Mouse (Mus musculus) neural tube, embryonic 15.5 days (tissue): ENCODE results near the gene Zwint. TPM values are rescaled to one million over a fixed set of nuclear protein-coding genes. Genes with fewer than 3 reads are reported as not detected.

ENCODE experiments used
- ATAC-seq: fragments of 200-750 bp; cut with Nextera tagmentation; 2 replicates; pipeline ENCODE4 v1.8.0; 2017; ENCODE audit warnings: mild to moderate bottlenecking, moderate TSS enrichment, moderate library complexity; ENCODE audit not compliant: low FRiP score
- H3K27ac ChIP-seq: fragments of 300-500 bp; sonication (generic); replicated peaks from 2 replicates; pipeline ENCODE4 v1.5.1; 2015; ENCODE audit warnings: mild to moderate bottlenecking, inconsistent platforms
- H3K27me3 ChIP-seq: fragments of 300-500 bp; sonication (generic); replicated peaks from 2 replicates; pipeline ENCODE4 v1.6.1; 2015; ENCODE audit warnings: inconsistent platforms
- H3K36me3 ChIP-seq: fragments of 300-500 bp; sonication (generic); 2 replicates; pipeline ENCODE4 v1.6.1; 2015; ENCODE audit warnings: inconsistent platforms
- H3K4me1 ChIP-seq: fragments of 300-500 bp; sonication (generic); 2 replicates; pipeline ENCODE4 v1.6.1; 2015; ENCODE audit warnings: inconsistent platforms
- H3K4me2 ChIP-seq: fragments of 300-500 bp; sonication (generic); 2 replicates; pipeline ENCODE4 v1.6.1; 2015; ENCODE audit warnings: inconsistent platforms, mild to moderate bottlenecking, moderate library complexity
- H3K4me3 ChIP-seq: fragments of 300-500 bp; sonication (generic); replicated peaks from 2 replicates; pipeline ENCODE4 v1.5.1; 2015; ENCODE audit warnings: mild to moderate bottlenecking, inconsistent platforms
- H3K9ac ChIP-seq: fragments of 300-500 bp; sonication (generic); replicated peaks from 2 replicates; pipeline ENCODE4 v1.6.1; 2015; ENCODE audit warnings: mild to moderate bottlenecking, inconsistent platforms
- H3K9me3 ChIP-seq: fragments of 300-500 bp; sonication (generic); replicated peaks from 2 replicates; pipeline ENCODE4 v1.6.1; 2016; ENCODE audit warnings: inconsistent platforms
- WGBS: fragments of 180-500 bp; shearing (Covaris S2); methylation state at CpG from one replicate; pipeline ENCODE4 v1.1.7; 2015; ENCODE audit warnings: mixed read lengths; 5-methylcytosine and 5-hydroxymethylcytosine counted together
- polyA plus RNA-seq: library from polyadenylated mRNA; unstranded; fragments of >200 nt; fragmentation: Nextera tagmentation; extraction: Ambion mirVana; gene quantifications from 2 replicates; pipeline ENCODE4 v1.2.1, GENCODE M21; 2015

Gene Zwint
- polyA plus RNA-seq, 1 experiment from 2014 or later, result 865 TPM

- Histone ChIP-seq H3K4me2 (no peak overlapping the region), H3K27me3 (no peaks in the 10 kb centered on the region), H3K9ac (no peak overlapping the region), H3K4me3 (no peak overlapping the region), H3K36me3 (peaks cover 43% of the 10 kb centered on the region), H3K9me3 (no peaks in the 10 kb centered on the region), H3K4me1 (no peaks in the 10 kb centered on the region), H3K27ac (no peak overlapping the region)
- WGBS, result 84% methylated on average over 1 of the region's 1 CpGs
- no peak for ATAC-seq
Measured at GRCm38 (mm10) chr10:72669086-72669485, 14.4 kb downstream of the Zwint start.

GRCm38 (mm10) chr10:72675971-72676370 lies 21.3 kb downstream of the Zwint start:
- no peak overlapping the region for H3K4me2 ChIP-seq
- no peak overlapping the region for H3K27ac ChIP-seq
- no peaks in the 10 kb centered on the region for H3K4me1 ChIP-seq
- H3K9ac ChIP-seq, result no peak overlapping the region
- H3K4me3 ChIP-seq, result no peak overlapping the region
- ATAC-seq, result no peak
- 0 out of 2 replicates have a peak, but pooled peaks cover 2% of the 10 kb centered on the region for H3K9me3 ChIP-seq
- H3K36me3 ChIP-seq, result peaks cover 14% of the 10 kb centered on the region
- whole genome bisulfite sequencing, result 95% methylated on average over 6 of the region's 6 CpGs
- H3K27me3 ChIP-seq, result no peaks in the 10 kb centered on the region

GRCm38 (mm10) chr10:72676550-72676949 lies 21.9 kb downstream of the Zwint start:
- ATAC-seq, result no peak
- Histone ChIP-seq H3K36me3 (peaks cover 14% of the 10 kb centered on the region), H3K27ac (no peak overlapping the region), H3K9me3 (0 out of 2 replicates have a peak, but pooled peaks cover 2% of the 10 kb centered on the region), H3K4me1 (no peaks in the 10 kb centered on the region), H3K4me2 (no peak overlapping the region), H3K4me3 (no peak overlapping the region), H3K27me3 (no peaks in the 10 kb centered on the region), H3K9ac (no peak overlapping the region)
- WGBS, result 91% methylated on average over 1 of the region's 1 CpGs

GRCm38 (mm10) chr10:72679086-72679485 lies 24.4 kb downstream of the Zwint start:
- Histone ChIP-seq H3K4me3 (no peak overlapping the region), H3K36me3 (peaks cover 6% of the 10 kb centered on the region), H3K9ac (no peak overlapping the region), H3K4me2 (no peak overlapping the region), H3K4me1 (no peaks in the 10 kb centered on the region), H3K9me3 (0 out of 2 replicates have a peak, but pooled peaks cover 2% of the 10 kb centered on the region), H3K27me3 (no peaks in the 10 kb centered on the region), H3K27ac (no peak overlapping the region)
- WGBS, result 92% methylated on average over 4 of the region's 4 CpGs
- ATAC-seq, result no peak

- H3K9me3 ChIP-seq, result no peaks in the 10 kb centered on the region
- no peak for ATAC-seq
- no peak overlapping the region for H3K27ac ChIP-seq
- H3K4me2 ChIP-seq, result no peak overlapping the region
- H3K9ac ChIP-seq, result no peak overlapping the region
- 86% methylated on average over 5 of the region's 5 CpGs for WGBS
- no peaks in the 10 kb centered on the region for H3K27me3 ChIP-seq
- H3K4me1 ChIP-seq, result no peaks in the 10 kb centered on the region
- no peaks in the 10 kb centered on the region for H3K36me3 ChIP-seq
- H3K4me3 ChIP-seq, result no peak overlapping the region
Measured at GRCm38 (mm10) chr10:72701092-72701491, 46.4 kb downstream of the Zwint start.

GRCm38 (mm10) chr10:72713754-72714153 lies 59.1 kb downstream of the Zwint start:
- Histone ChIP-seq H3K27ac (no peak overlapping the region), H3K9ac (no peak overlapping the region), H3K27me3 (no peaks in the 10 kb centered on the region), H3K9me3 (no peaks in the 10 kb centered on the region), H3K4me2 (no peak overlapping the region), H3K4me3 (no peak overlapping the region), H3K4me1 (no peaks in the 10 kb centered on the region), H3K36me3 (no peaks in the 10 kb centered on the region)
- ATAC-seq, result no peak
- WGBS, result 63% methylated on average over 2 of the region's 2 CpGs
